Mouse (Mus musculus): ENCODE measurements at regions not wholly inside any gene's neighbourhood (a gene's known extent, or its start where the extent isn't known, plus 50 kb on each side); places are given as distances from the start of the nearest gene placed in this dataset.

DNA sequence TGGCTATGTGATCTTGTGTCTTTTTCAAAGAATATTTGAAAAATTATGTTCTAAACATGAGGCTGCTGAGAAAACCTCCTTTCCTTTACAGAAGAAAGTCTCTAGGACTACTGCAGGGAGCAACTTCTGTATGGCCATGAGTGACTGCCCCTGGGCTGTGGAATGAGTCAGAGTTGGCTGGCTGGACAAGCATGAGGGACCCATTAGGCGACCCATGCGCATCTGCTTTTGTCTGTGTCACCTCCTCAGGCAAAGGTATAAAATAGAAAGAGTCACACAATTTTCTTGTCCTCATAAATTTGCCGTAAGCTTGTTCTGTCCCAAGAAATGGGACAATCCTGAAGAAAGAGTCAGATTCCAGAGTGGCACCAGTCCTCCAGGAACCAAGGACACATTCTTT, 220.1 kb upstream of the Irx1 start:
- Histone ChIP-seq H3K4me3 (ENCODE audit: insufficient read depth, low read depth, low read length) (no peak overlapping the region), H3K36me3 (ENCODE audit: control insufficient read depth, insufficient read depth, low read length) (no peaks in the 10 kb centered on the region), H3K4me1 (ENCODE audit: control insufficient read depth, insufficient read depth, low read length) (no peaks in the 10 kb centered on the region), H3K27ac (ENCODE audit: insufficient read depth, low read depth, low read length) (no peak overlapping the region), H3K27me3 (replicated peaks; ENCODE audit: control insufficient read depth, insufficient read depth, low read length) (no peaks in the 10 kb centered on the region)
- no peak for TF ChIP-seq CTCF (conservative IDR thresholded peaks at IDR 0.05; ENCODE audit: insufficient read depth, insufficient read length, low read depth, low read length)
- 89% methylated on average over 3 of the region's 3 CpGs for WGBS
- DNase-seq, result no peak

DNA sequence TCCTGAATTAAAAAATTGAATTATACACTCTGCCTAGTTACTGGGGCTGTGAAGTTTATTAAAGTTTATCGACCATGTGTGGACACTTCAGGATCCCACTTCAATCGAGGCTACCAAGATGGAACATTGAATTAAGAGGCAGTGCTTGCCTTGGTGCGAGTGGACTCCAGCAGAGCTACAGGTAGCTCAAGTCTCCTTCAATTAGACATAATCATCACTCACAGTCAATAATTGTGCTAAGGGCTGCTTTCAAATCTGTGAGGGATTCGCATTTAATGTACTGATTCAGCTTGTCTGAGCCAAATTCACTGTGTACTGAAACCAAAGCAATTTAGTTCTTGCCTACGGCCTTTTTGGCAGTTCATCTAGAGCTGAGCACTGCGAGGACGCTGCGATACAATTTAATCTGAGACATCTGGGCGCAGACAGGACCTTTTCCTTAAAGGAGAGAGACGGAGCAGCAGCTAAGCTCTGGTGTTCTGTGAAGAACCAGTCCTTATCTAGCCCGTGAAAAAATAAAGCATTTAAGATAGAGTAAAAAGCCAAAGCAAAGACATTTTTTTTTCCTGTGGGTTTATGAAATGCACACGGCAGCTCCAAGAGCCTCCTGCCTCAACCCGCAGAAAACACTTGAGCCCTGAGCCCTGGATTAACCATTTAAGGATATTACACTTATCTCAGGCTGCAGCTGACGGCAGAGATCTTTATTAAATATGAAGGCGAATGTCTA, 220.8 kb upstream of the Irx1 start:
- H3K4me3 ChIP-seq (ENCODE audit: insufficient read depth, low read depth, low read length), result no peak overlapping the region
- H3K4me1 ChIP-seq (ENCODE audit: control insufficient read depth, insufficient read depth, low read length), result no peaks in the 10 kb centered on the region
- H3K36me3 ChIP-seq (ENCODE audit: control insufficient read depth, insufficient read depth, low read length), result no peaks in the 10 kb centered on the region
- DNase-seq, result no peak
- TF ChIP-seq POLR2A (IDR thresholded peaks at IDR 0.05; ENCODE audit: low read depth, low read length), result no peak
- no peak for TF ChIP-seq CTCF (conservative IDR thresholded peaks at IDR 0.05; ENCODE audit: insufficient read depth, insufficient read length, low read depth, low read length)
- no peak overlapping the region for H3K27ac ChIP-seq (ENCODE audit: insufficient read depth, low read depth, low read length)
- WGBS, result 81% methylated on average over 15 of the region's 15 CpGs
- H3K27me3 ChIP-seq (replicated peaks; ENCODE audit: control insufficient read depth, insufficient read depth, low read length), result no peaks in the 10 kb centered on the region

DNA sequence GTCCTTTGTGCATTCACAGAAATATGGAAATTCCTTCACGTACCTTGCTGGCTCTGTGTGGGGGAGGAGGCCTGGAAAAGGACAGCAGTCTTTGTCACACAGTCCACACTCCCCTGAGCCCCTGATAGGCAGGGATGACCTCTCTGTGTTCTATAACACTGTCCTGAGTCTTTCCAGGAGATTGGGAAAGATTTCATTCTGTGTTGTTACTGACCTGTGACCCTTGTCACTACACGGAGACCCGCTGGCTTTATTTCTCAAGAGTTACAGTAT, 221.3 kb upstream of the Irx1 start:
- no peak for DNase-seq
- WGBS, result 78% methylated on average over 3 of the region's 3 CpGs
- H3K27me3 ChIP-seq (replicated peaks; ENCODE audit: control insufficient read depth, insufficient read depth, low read length), result no peaks in the 10 kb centered on the region
- H3K4me1 ChIP-seq (ENCODE audit: control insufficient read depth, insufficient read depth, low read length), result no peaks in the 10 kb centered on the region
- TF ChIP-seq CTCF (conservative IDR thresholded peaks at IDR 0.05; ENCODE audit: insufficient read depth, insufficient read length, low read depth, low read length) (no peak), POLR2A (IDR thresholded peaks at IDR 0.05; ENCODE audit: low read depth, low read length) (no peak)
- no peak overlapping the region for H3K4me3 ChIP-seq (ENCODE audit: insufficient read depth, low read depth, low read length)
- no peaks in the 10 kb centered on the region for H3K36me3 ChIP-seq (ENCODE audit: control insufficient read depth, insufficient read depth, low read length)
- no peak overlapping the region for H3K27ac ChIP-seq (ENCODE audit: insufficient read depth, low read depth, low read length)

DNA sequence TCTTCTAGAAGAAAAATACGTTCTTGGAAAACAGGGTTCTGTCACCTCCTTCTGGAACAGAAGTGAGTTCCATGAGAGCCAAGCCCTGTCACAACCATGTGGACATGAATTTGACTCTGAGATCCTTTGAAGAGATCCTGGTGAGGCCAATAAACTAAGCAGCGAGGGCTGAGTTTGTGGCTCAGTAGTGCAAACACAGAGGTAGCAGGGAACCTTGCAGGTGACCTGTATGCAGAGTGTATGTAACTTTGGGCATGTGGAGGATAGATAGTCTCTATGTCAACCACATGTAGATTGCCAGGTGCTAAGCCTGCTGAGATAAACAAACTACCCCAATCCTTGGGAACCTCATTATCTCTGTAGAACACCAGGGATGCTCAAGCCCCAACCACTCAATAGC, 232.4 kb upstream of the Irx1 start:
- Histone ChIP-seq H3K36me3 (ENCODE audit: control insufficient read depth, insufficient read depth, low read length) (no peaks in the 10 kb centered on the region), H3K27ac (ENCODE audit: insufficient read depth, low read depth, low read length) (no peak overlapping the region), H3K4me3 (ENCODE audit: insufficient read depth, low read depth, low read length) (no peak overlapping the region), H3K27me3 (replicated peaks; ENCODE audit: control insufficient read depth, insufficient read depth, low read length) (no peaks in the 10 kb centered on the region), H3K4me1 (ENCODE audit: control insufficient read depth, insufficient read depth, low read length) (no peaks in the 10 kb centered on the region)
- DNase-seq, result no peak
- WGBS, result 93% methylated on average over 2 of the region's 2 CpGs
- TF ChIP-seq POLR2A (IDR thresholded peaks at IDR 0.05; ENCODE audit: low read depth, low read length) (no peak), CTCF (conservative IDR thresholded peaks at IDR 0.05; ENCODE audit: insufficient read depth, insufficient read length, low read depth, low read length) (no peak)

DNA sequence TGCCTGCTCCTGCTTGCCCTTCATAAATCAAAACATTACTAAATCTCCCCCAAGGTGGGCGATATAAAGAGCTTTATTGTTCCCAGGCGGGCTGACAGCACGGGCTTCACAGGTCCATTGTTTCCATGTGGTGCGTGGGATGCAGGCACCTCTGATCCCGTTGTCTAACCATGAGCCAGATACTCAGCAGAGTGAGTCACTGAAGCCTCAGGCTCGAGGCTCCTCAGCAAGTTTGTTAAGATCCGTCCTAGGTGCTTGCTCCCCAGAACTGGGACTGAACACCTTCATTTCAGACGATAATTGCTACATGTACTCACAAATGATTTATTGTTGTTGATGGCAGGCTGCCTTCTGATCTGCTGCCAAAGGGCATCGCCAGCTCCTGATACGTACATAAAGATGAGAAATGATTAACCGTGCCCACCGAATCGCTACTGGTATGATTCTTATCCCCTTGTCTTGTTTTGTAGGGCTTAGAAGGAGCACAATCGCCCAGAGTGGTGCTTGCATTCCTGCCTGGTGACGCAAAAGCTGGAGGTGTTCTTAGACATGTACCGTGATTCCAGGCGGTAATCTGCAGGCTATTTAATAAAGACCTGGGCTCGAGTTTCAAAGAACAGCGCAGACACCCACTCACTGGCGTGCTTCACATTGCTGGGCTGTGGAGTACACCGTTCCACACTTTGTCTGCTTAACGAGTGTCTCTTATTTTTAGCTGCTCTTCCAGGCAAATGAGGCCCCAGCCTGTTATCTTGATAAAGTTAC, 235.0 kb upstream of the Irx1 start:
- H3K27ac ChIP-seq (ENCODE audit: insufficient read depth, low read depth, low read length), result no peak overlapping the region
- peak; percentile 23 for DNase-seq

DNA sequence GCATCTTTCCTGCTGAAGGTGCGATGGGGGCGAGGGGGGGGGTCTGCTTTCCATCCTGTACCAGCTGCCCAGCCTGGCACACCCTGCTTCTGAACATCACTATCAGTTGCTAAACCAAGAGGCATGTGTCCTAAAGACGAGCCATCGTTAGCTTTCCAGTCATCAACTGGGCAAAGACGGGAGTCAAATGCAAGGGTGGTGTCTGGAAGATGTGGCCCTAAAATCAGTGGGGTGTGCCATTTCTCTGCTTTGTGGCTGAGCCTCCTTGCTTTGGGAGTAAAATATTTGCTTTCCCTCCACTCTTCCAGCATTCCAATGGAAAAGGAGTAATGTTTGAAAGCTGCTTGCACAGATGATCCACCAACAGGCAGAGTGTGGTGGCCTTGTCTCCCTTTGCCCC, 246.0 kb upstream of the Irx1 start:
- 62% methylated on average over 5 of the region's 5 CpGs for WGBS
- Histone ChIP-seq H3K27ac (ENCODE audit: insufficient read depth, low read depth, low read length) (no peak overlapping the region), H3K4me3 (ENCODE audit: insufficient read depth, low read depth, low read length) (no peak overlapping the region), H3K27me3 (replicated peaks; ENCODE audit: control insufficient read depth, insufficient read depth, low read length) (no peaks in the 10 kb centered on the region; the same call in 1 of the 2 replicates), H3K36me3 (ENCODE audit: control insufficient read depth, insufficient read depth, low read length) (no peaks in the 10 kb centered on the region), H3K4me1 (ENCODE audit: control insufficient read depth, insufficient read depth, low read length) (no peaks in the 10 kb centered on the region)
- no peak for TF ChIP-seq POLR2A (IDR thresholded peaks at IDR 0.05; ENCODE audit: low read depth, low read length)
- no peak for DNase-seq

More for the DNA sequence above, 235.0 kb upstream of the Irx1 start:
- no peaks in the 10 kb centered on the region for H3K4me1 ChIP-seq (ENCODE audit: control insufficient read depth, insufficient read depth, low read length)
- WGBS, result 26% methylated on average over 22 of the region's 22 CpGs
- H3K36me3 ChIP-seq (ENCODE audit: control insufficient read depth, insufficient read depth, low read length), result no peaks in the 10 kb centered on the region
- H3K4me3 ChIP-seq (ENCODE audit: insufficient read depth, low read depth, low read length), result no peak overlapping the region
- no peak for TF ChIP-seq POLR2A (IDR thresholded peaks at IDR 0.05; ENCODE audit: low read depth, low read length)
- TF ChIP-seq CTCF (conservative IDR thresholded peaks at IDR 0.05; ENCODE audit: insufficient read depth, insufficient read length, low read depth, low read length), result no peak
- no peaks in the 10 kb centered on the region; the same call in 1 of the 2 replicates for H3K27me3 ChIP-seq (replicated peaks; ENCODE audit: control insufficient read depth, insufficient read depth, low read length)

DNA sequence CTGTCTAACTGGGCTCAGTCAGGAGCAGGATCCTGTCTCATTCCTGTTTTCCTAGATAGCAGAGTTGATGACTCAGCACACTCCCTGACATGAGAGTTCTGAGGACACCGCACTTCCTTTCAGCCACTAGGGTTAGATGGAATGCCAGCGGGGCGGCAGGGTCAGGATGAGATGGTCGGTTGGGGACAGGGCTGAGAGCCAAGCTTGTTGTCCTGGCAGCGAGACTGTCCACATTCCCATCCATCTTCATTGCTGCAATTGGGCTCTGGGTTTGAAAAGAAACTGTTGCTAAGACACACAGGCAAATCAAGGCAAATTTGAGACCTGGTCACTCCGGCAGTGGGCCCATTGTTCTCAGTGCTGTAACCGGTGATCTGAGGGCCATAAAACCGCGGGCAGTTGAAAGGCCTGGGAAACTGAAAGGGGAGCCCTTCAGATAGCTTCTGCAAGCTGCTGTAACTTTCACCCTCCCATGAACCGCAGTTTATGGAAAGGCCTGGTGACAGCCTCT, 246.5 kb upstream of the Irx1 start:
- Histone ChIP-seq H3K27me3 (replicated peaks; ENCODE audit: control insufficient read depth, insufficient read depth, low read length) (no peaks in the 10 kb centered on the region; the same call in 1 of the 2 replicates), H3K4me1 (ENCODE audit: control insufficient read depth, insufficient read depth, low read length) (no peaks in the 10 kb centered on the region), H3K27ac (ENCODE audit: insufficient read depth, low read depth, low read length) (no peak overlapping the region), H3K36me3 (ENCODE audit: control insufficient read depth, insufficient read depth, low read length) (no peaks in the 10 kb centered on the region), H3K4me3 (ENCODE audit: insufficient read depth, low read depth, low read length) (no peak overlapping the region)
- DNase-seq, result no peak
- TF ChIP-seq POLR2A (IDR thresholded peaks at IDR 0.05; ENCODE audit: low read depth, low read length), result no peak
- no peak for TF ChIP-seq CTCF (conservative IDR thresholded peaks at IDR 0.05; ENCODE audit: insufficient read depth, insufficient read length, low read depth, low read length)
- 4% methylated on average over 10 of the region's 10 CpGs for WGBS
